Mouse (Mus musculus) olfactory bulb, adult 2 months (tissue): ENCODE data around the gene Pou3f3.

Experiments
- CTCF ChIP-seq: fragments of 200-500 bp; IDR thresholded peaks from 2 replicates; pipeline ENCODE4 v1.5.1; 2012; ENCODE audit warnings: low read depth, mild to moderate bottlenecking, low read length, moderate library complexity; ENCODE audit not compliant: insufficient read depth
- POLR2A ChIP-seq: fragments of 200-500 bp; IDR thresholded peaks from 2 replicates; pipeline ENCODE4 v1.6.1; 2012; ENCODE audit warnings: mild to moderate bottlenecking, low read depth, low read length, moderate library complexity; ENCODE audit not compliant: insufficient read depth

DNA sequence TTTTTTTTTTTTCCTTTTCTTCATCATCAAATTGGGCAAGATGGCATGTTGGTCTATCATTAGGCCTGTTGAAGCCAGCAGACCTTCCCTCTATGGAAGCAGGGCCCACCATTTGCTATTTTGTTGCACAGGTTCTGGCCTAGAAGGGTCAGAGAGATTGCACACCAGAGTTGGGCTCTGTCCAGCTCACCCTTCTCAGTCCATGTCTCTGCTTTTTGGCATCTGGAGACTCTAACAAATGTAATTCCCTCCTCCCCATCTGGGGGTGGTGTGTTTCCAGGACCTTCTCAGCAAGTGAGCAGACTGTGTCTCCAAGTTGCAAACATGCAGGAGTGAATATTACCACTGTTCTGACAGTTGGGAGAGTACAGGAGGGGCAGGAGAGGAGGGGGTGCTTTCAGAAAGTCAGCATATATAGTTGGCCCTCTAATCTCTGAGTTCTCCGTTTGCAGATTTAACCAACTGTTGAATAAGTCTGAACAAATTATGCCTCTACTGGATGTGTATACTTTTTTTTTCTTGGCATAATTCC lies 28.3 kb downstream of the Pou3f3 start:
- no peak for TF ChIP-seq CTCF
- no peak for TF ChIP-seq POLR2A
